21 mouse cellular contexts compared by ENCODE assay signal in the genomic region with DNA sequence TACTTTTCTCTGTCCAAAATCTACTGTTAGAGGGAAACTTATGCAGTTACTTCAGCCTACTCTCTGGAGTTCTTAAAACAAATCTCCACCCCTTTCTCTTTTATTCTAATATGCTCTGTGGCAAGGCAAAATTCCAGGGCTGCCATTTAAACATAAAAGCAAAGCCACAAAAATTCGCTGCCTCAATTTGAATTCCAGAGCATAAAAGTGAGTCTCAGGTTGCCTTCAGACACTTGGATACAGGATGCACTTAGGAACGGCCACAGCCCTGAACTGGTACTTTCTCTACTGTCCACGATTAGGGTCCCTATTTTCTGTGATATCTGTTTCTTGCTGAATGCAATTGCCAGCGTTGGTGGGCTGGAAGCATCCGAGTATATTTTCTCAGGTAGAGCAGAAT.
A peak's percentile ranks its signal among the peaks of the same experiment; 100 is the strongest.
DNase-seq lines count a peak whose midpoint lies in the region; ATAC-seq and TF ChIP-seq lines count a peak whose summit lies in the region.
"Had no signal": no experiment of that assay in that cellular context is flagged by ENCODE, and none has a peak within 500 bp of the region (broad histone marks: within the 10 kb centered on the region; RNA-seq: fewer than 3 reads in every experiment).

No protein-coding gene starts in this region.

- H3K27ac ChIP-seq in lung, embryonic 14.5 days (ENCODE audit: low read depth), result no peak overlapping the region
- peak overlapping the region; percentile 52; the same call in 1 of the 2 replicates for H3K27ac ChIP-seq in embryonic facial prominence, embryonic 14.5 days (replicated peaks; ENCODE audit: low read depth, low read length)
- H3K27ac ChIP-seq in heart, embryonic 11.5 days (ENCODE audit: low read depth, low read length), result no peak overlapping the region
- H3K27ac ChIP-seq: forebrain, embryonic 10.5 days; hindbrain, embryonic 12.5 days; left cerebral cortex, adult 2 months; midbrain, embryonic 15.5 days; neural tube, embryonic 13.5 days had no signal

- no peaks in the 10 kb centered on the region for H3K27me3 ChIP-seq in lung, embryonic 14.5 days (ENCODE audit: insufficient read depth, low read length)
- no peaks in the 10 kb centered on the region for H3K27me3 ChIP-seq in embryonic facial prominence, embryonic 14.5 days (replicated peaks; ENCODE audit: control insufficient read depth, insufficient read depth, low read length)
- H3K27me3 ChIP-seq in myocyte (ENCODE audit: control insufficient read depth, insufficient read depth, insufficient read length), result no peaks in the 10 kb centered on the region
- no peaks in the 10 kb centered on the region for H3K27me3 ChIP-seq in heart, embryonic 11.5 days (ENCODE audit: control insufficient read depth, insufficient read depth, low read length)
- H3K27me3 ChIP-seq: hindbrain, embryonic 12.5 days; megakaryocyte, embryonic 14.5 days; midbrain, embryonic 15.5 days; neural tube, embryonic 13.5 days had no signal

- no peaks in the 10 kb centered on the region for H3K4me1 ChIP-seq in lung, embryonic 14.5 days (ENCODE audit: insufficient read depth)
- H3K4me1 ChIP-seq in embryonic facial prominence, embryonic 14.5 days (ENCODE audit: control insufficient read depth, insufficient read depth, low read length), result peaks cover 7% of the 10 kb centered on the region; the same call in 1 of the 2 replicates
- no peaks in the 10 kb centered on the region for H3K4me1 ChIP-seq in heart, embryonic 11.5 days (ENCODE audit: control insufficient read depth, insufficient read depth, low read length)
- H3K4me1 ChIP-seq: forebrain, embryonic 10.5 days; hindbrain, embryonic 12.5 days; megakaryocyte, embryonic 14.5 days; midbrain, embryonic 15.5 days; neural tube, embryonic 13.5 days had no signal

- no peak overlapping the region for H3K4me2 ChIP-seq in lung, embryonic 14.5 days
- H3K4me2 ChIP-seq in embryonic facial prominence, embryonic 14.5 days (ENCODE audit: low read depth, low read length), result no peak overlapping the region
- H3K4me2 ChIP-seq in myocyte (ENCODE audit: low read depth), result peak overlapping the region; percentile 62
- H3K4me2 ChIP-seq in heart, embryonic 11.5 days, result no peak overlapping the region
- H3K4me2 ChIP-seq: hindbrain, embryonic 12.5 days; midbrain, embryonic 15.5 days; neural tube, embryonic 13.5 days had no signal

- peak; percentile 51 for DNase-seq in lung, embryonic 14.5 days
- no peak for DNase-seq in lung, postnatal 4 days
- peak; percentile 82 for DNase-seq in Muller cell, postnatal 12 days (ENCODE audit: inconsistent ontology term)
- peak; percentile 88 for DNase-seq in embryonic facial prominence, embryonic 14.5 days (ENCODE audit: low spot score)
- no peak for DNase-seq in thymus, adult 18-20 months
- DNase-seq: adrenal gland, adult 2 months; cerebellum, adult 11-12 months; cerebellum, postnatal 14 days; gastrocnemius, postnatal 25 days; heart, adult 18-20 months; kidney, adult 18-20 months; thymus, postnatal 14 days had no signal

- no peak overlapping the region for H3ac ChIP-seq in myocyte (ENCODE audit: control insufficient read depth, insufficient read length)

- no peaks in the 10 kb centered on the region for H3K79me2 ChIP-seq in myocyte (ENCODE audit: control insufficient read depth, insufficient read depth)

- no peak overlapping the region for H3K4me3 ChIP-seq in lung, embryonic 14.5 days (ENCODE audit: low read depth, low read length)
- H3K4me3 ChIP-seq in embryonic facial prominence, embryonic 14.5 days (ENCODE audit: low read depth, low read length), result no peak overlapping the region
- no peak overlapping the region for H3K4me3 ChIP-seq in myocyte
- no peak overlapping the region for H3K4me3 ChIP-seq in heart, embryonic 11.5 days (ENCODE audit: low read depth, low read length)
- H3K4me3 ChIP-seq: forebrain, embryonic 10.5 days; hindbrain, embryonic 12.5 days; left cerebral cortex, adult 2 months; megakaryocyte, embryonic 14.5 days; midbrain, embryonic 15.5 days; neural tube, embryonic 13.5 days had no signal

- no peak for TF ChIP-seq POLR2A in myocyte (IDR thresholded peaks at IDR 0.05; ENCODE audit: insufficient read length, low read depth)

- no peak overlapping the region for H3K9ac ChIP-seq in lung, embryonic 14.5 days
- H3K9ac ChIP-seq in embryonic facial prominence, embryonic 14.5 days (ENCODE audit: low read depth, low read length), result no peak overlapping the region
- H3K9ac ChIP-seq in heart, embryonic 11.5 days (ENCODE audit: low read depth, low read length), result no peak overlapping the region
- H3K9ac ChIP-seq: hindbrain, embryonic 12.5 days; midbrain, embryonic 15.5 days; neural tube, embryonic 13.5 days had no signal

- 59% methylated on average over 5 of the region's 5 CpGs for WGBS in lung, embryonic 14.5 days
- WGBS in embryonic facial prominence, embryonic 14.5 days, result 41% methylated on average over 5 of the region's 5 CpGs
- WGBS in heart, embryonic 11.5 days (ENCODE audit: insufficient replicate concordance), result 73% methylated on average over 5 of the region's 5 CpGs

- ATAC-seq in lung, embryonic 14.5 days (ENCODE audit: insufficient read depth), result no peak; the same call in 1 of the 2 replicates
- ATAC-seq in embryonic facial prominence, embryonic 14.5 days (ENCODE audit: low read depth), result no peak
- no peak for ATAC-seq in heart, embryonic 11.5 days (replicated peaks; ENCODE audit: insufficient number of reproducible peaks, low FRiP score, low TSS enrichment)
- ATAC-seq: forebrain, embryonic 16.5 days; midbrain, embryonic 15.5 days had no signal

- no peaks in the 10 kb centered on the region for H3K9me3 ChIP-seq in lung, embryonic 14.5 days (ENCODE audit: low read depth, low read length)
- no peaks in the 10 kb centered on the region for H3K9me3 ChIP-seq in embryonic facial prominence, embryonic 14.5 days (ENCODE audit: control insufficient read depth, low read length)
- H3K9me3 ChIP-seq in heart, embryonic 11.5 days (replicated peaks; ENCODE audit: control insufficient read depth, low read length), result no peaks in the 10 kb centered on the region
- H3K9me3 ChIP-seq: forebrain, embryonic 10.5 days; hindbrain, embryonic 12.5 days; megakaryocyte, embryonic 14.5 days; midbrain, embryonic 15.5 days; neural tube, embryonic 13.5 days had no signal

- no peaks in the 10 kb centered on the region for H3K36me3 ChIP-seq in lung, embryonic 14.5 days (ENCODE audit: insufficient read depth)
- H3K36me3 ChIP-seq in embryonic facial prominence, embryonic 14.5 days (ENCODE audit: control insufficient read depth, insufficient read depth, low read length), result no peaks in the 10 kb centered on the region
- no peaks in the 10 kb centered on the region for H3K36me3 ChIP-seq in myocyte (ENCODE audit: control insufficient read depth, insufficient read depth)
- no peaks in the 10 kb centered on the region for H3K36me3 ChIP-seq in heart, embryonic 11.5 days (ENCODE audit: control insufficient read depth, insufficient read depth, low read length)
- H3K36me3 ChIP-seq: forebrain, embryonic 10.5 days; hindbrain, embryonic 12.5 days; midbrain, embryonic 15.5 days; neural tube, embryonic 13.5 days had no signal

- no peak for TF ChIP-seq CTCF in lung, embryonic 14.5 days (IDR thresholded peaks at IDR 0.05; ENCODE audit: low read depth)

TF ChIP-seq in myocyte, 11 proteins besides CTCF, POLR2A, EP300 and RAD21:
- TF ChIP-seq SRF (IDR thresholded peaks at IDR 0.05; ENCODE audit: control insufficient read depth, insufficient read length, low read depth), result no peak
TF ChIP-seq in myocyte: peak in this region for 0.

Comparison
In these comparisons a context has a peak if more than half of its experiments do, and no peak if none do; other contexts are left out.
1. DNase-seq: peak in lung, embryonic 14.5 days (single experiment), Muller cell, postnatal 12 days (single experiment) and embryonic facial prominence, embryonic 14.5 days (single experiment); none in lung, postnatal 4 days (0 of 2) and thymus, adult 18-20 months (0 of 2).